Mouse (Mus musculus): Measurements from ENCODE around the gene Nostrin. TPM values are rescaled to one million over a fixed set of nuclear protein-coding genes. Genes with fewer than 3 reads are reported as not detected.

Gene Nostrin
- total and polyA plus RNA-seq, 3 experiments = 0.24 to 2.5 (median 0.29) TPM

- Histone ChIP-seq H3K27me3 (replicated peaks) (no peaks in the 10 kb centered on the region), H3K4me1 (ENCODE audit: control insufficient read depth in 1 of 2, insufficient read depth in 2 of 2) (no peaks in the 10 kb centered on the region), H3K27ac (ENCODE audit: insufficient read depth, low read depth) (no peak within 1 kb of the TSS), H3K79me2 (replicated peaks; ENCODE audit: control insufficient read depth, extremely low read depth, insufficient read depth, poor library complexity, severe bottlenecking) (no peaks in the 10 kb centered on the region), H3K36me3 (replicated peaks in 1 of 2; ENCODE audit: control insufficient read depth in 1 of 2, insufficient read depth in 1 of 2, low read length in 1 of 2) (no peaks in the 10 kb centered on the region), H3K4me2 (ENCODE audit: insufficient read depth, low read depth, poor library complexity, severe bottlenecking) (no peak within 1 kb of the TSS), H3K9ac (ENCODE audit: insufficient read depth, low read depth) (no peak within 1 kb of the TSS), H3K9me3 (replicated peaks; ENCODE audit: low read length) (no peaks in the 10 kb centered on the region), H3K4me3 (replicated peaks in 1 of 3; ENCODE audit: low read depth in 2 of 3, low read length in 2 of 3, poor library complexity in 1 of 3) (no peak within 1 kb of the TSS)
- dilution Hi-C loops (cut with MboI; ENCODE audit: extremely low pct_ligation_motif_present, extremely low pct_unique_long_range_greater_than_20kb, low sequenced_read_pairs) (no loop called here), in situ Hi-C loops (cut with MboI; ENCODE audit: low pct_ligation_motif_present, low pct_unique_long_range_greater_than_20kb, low sequenced_read_pairs) (no loop called here)
- TF ChIP-seq JUND (conservative IDR thresholded peaks at IDR 0.05; ENCODE audit: low read depth, low read length) (no peak), ETS1 (conservative IDR thresholded peaks at IDR 0.05; ENCODE audit: low read depth, low read length) (no peak), MEF2A (IDR thresholded peaks at IDR 0.05; ENCODE audit: borderline replicate concordance, low read depth, low read length) (no peak), NELFE (IDR thresholded peaks at IDR 0.05; ENCODE audit: low read depth, low read length) (no peak), NRF1 (IDR thresholded peaks at IDR 0.05; ENCODE audit: low read depth, low read length) (no peak), ZMIZ1 (IDR thresholded peaks at IDR 0.05; ENCODE audit: low read depth, low read length) (no peak), SMC3 (IDR thresholded peaks at IDR 0.05; ENCODE audit: low read depth, low read length) (no peak), POLR2A (IDR thresholded peaks at IDR 0.05; ENCODE audit: low read depth, low read length) (no peak), ELF1 (IDR thresholded peaks at IDR 0.05; ENCODE audit: low read depth, low read length) (no peak), RAD21 (IDR thresholded peaks at IDR 0.05; ENCODE audit: low read depth, low read length) (no peak), HCFC1 (IDR thresholded peaks at IDR 0.05; ENCODE audit: low read depth, low read length) (no peak), ZC3H11A (IDR thresholded peaks at IDR 0.05; ENCODE audit: low read depth, low read length) (no peak), PAX5 (IDR thresholded peaks at IDR 0.05; ENCODE audit: low read length) (no peak), ZKSCAN1 (IDR thresholded peaks at IDR 0.05; ENCODE audit: borderline replicate concordance, low read depth, low read length) (no peak), RCOR1 (conservative IDR thresholded peaks at IDR 0.05; ENCODE audit: low read depth, low read length) (no peak), SIN3A (IDR thresholded peaks at IDR 0.05; ENCODE audit: low read length) (no peak)
- DNase-seq (ENCODE audit: extremely low read depth) = no peak
Measured at GRCm38 (mm10) chr2:69210773-69211172, 75.2 kb downstream of the Nostrin start, which contains the start of gene G6pc2. TSS of gene G6pc2 (plus strand) at chr2:69211073.

GRCm38 (mm10) chr2:69212652-69213051 is 77.1 kb downstream of the Nostrin start:
- Histone ChIP-seq H3K36me3 (replicated peaks in 1 of 2; ENCODE audit: control insufficient read depth in 1 of 2, insufficient read depth in 1 of 2, low read length in 1 of 2) (no peaks in the 10 kb centered on the region), H3K27ac (ENCODE audit: insufficient read depth, low read depth) (no peak overlapping the region), H3K9ac (ENCODE audit: insufficient read depth, low read depth) (no peak overlapping the region), H3K4me3 (replicated peaks in 1 of 3; ENCODE audit: low read depth in 2 of 3, low read length in 2 of 3, poor library complexity in 1 of 3) (no peak overlapping the region), H3K9me3 (replicated peaks; ENCODE audit: low read length) (no peaks in the 10 kb centered on the region), H3K79me2 (replicated peaks; ENCODE audit: control insufficient read depth, extremely low read depth, insufficient read depth, poor library complexity, severe bottlenecking) (no peaks in the 10 kb centered on the region), H3K27me3 (replicated peaks) (no peaks in the 10 kb centered on the region), H3K4me1 (ENCODE audit: control insufficient read depth in 1 of 2, insufficient read depth in 2 of 2) (peaks cover 0 to 4% of the 10 kb centered on the region in 2 experiments; a peak in 1 of 4 replicates), H3K4me2 (ENCODE audit: insufficient read depth, low read depth, poor library complexity, severe bottlenecking) (no peak overlapping the region)
- in situ Hi-C loops (cut with MboI; ENCODE audit: low pct_ligation_motif_present, low pct_unique_long_range_greater_than_20kb, low sequenced_read_pairs) = no loop called here
- TF ChIP-seq ZKSCAN1 (IDR thresholded peaks at IDR 0.05; ENCODE audit: borderline replicate concordance, low read depth, low read length) (no peak), JUN (IDR thresholded peaks at IDR 0.05; ENCODE audit: insufficient read depth, low read depth, low read length) (no peak), MAZ (IDR thresholded peaks at IDR 0.05; ENCODE audit: low read depth, low read length) (no peak), RCOR1 (conservative IDR thresholded peaks at IDR 0.05; ENCODE audit: low read depth, low read length) (no peak), USF2 (conservative IDR thresholded peaks at IDR 0.05; ENCODE audit: low read depth, low read length) (no peak), MAFK (IDR thresholded peaks at IDR 0.05; ENCODE audit: insufficient replicate concordance, low read length) (no peak), POLR2AphosphoS2 (IDR thresholded peaks at IDR 0.05; ENCODE audit: low read depth, low read length) (no peak), JUND (conservative IDR thresholded peaks at IDR 0.05; ENCODE audit: low read depth, low read length) (no peak), E2F4 (IDR thresholded peaks at IDR 0.05; ENCODE audit: insufficient replicate concordance, low read depth, low read length) (no peak), CTCF (conservative IDR thresholded peaks at IDR 0.05 in 1 of 2, IDR thresholded peaks at IDR 0.05 in 1 of 2; ENCODE audit: low read depth in 2 of 2, low read length in 2 of 2) (no peak), MEF2A (IDR thresholded peaks at IDR 0.05; ENCODE audit: borderline replicate concordance, low read depth, low read length) (no peak), TCF12 (IDR thresholded peaks at IDR 0.05; ENCODE audit: low read depth, low read length) (no peak), TBP (conservative IDR thresholded peaks at IDR 0.05; ENCODE audit: low read depth, low read length) (no peak), NELFE (IDR thresholded peaks at IDR 0.05; ENCODE audit: low read depth, low read length) (no peak)
- dilution Hi-C loops (cut with MboI; ENCODE audit: extremely low pct_ligation_motif_present, extremely low pct_unique_long_range_greater_than_20kb, low sequenced_read_pairs) = no loop called here
- no peak for DNase-seq (ENCODE audit: extremely low read depth)

All from CH12.LX (cell line).